Mouse (Mus musculus): ENCODE measurements at regions not wholly inside any gene's neighbourhood (a gene's known extent, or its start where the extent isn't known, plus 50 kb on each side); places are given as distances from the start of the nearest gene placed in this dataset.

DNA sequence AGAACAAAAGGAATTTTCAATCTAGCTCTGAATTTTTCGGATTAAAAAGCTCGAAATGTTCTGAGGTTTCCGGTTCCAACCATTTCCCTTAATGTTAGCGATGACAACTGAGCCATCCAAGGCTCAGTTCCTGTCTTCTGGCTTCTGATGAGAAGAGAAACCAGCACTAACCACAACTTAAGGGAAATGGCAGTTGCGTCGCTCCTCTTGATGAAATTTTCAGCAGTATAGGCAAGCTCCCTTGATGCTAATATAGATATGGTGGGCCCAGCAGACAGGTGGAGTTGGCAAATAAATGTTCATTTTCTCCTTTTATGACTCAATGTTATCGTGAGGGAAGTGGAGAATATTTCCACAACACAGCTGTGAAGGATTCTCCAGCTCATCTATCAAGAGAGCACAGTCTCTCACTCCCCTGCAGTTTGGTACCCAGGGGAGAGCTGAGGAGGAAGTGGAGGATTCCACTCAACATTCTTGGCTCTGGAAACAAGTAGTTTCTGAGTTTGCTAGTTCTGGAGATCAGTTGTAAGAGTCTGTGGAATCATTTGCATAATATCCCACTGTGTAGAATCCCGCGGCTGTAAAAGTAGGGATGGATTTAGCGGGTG is 236.6 kb upstream of the Gk2 start:
- no peak for TF ChIP-seq CTCF (IDR thresholded peaks at IDR 0.05; ENCODE audit: low read depth)
- no peak for TF ChIP-seq EP300 (IDR thresholded peaks at IDR 0.05; ENCODE audit: low read depth)

All from liver, embryonic 14.5 days (tissue).